Mouse (Mus musculus) neural tube, embryonic 12.5 days (tissue): ENCODE data around the gene Eif4e2. TPM values are rescaled to one million over a fixed set of nuclear protein-coding genes. Genes with fewer than 3 reads are reported as not detected.
A peak's percentile ranks its signal among the peaks of the same experiment; 100 is the strongest.

Source experiments
- ATAC-seq: fragments of 200-750 bp; cut with Nextera tagmentation; 2 replicates; pipeline ENCODE4 v1.8.0; 2017; ENCODE audit warnings: low read depth, mild to moderate bottlenecking, moderate TSS enrichment, moderate library complexity; ENCODE audit not compliant: low FRiP score
- H3K27ac ChIP-seq: fragments of 300-500 bp; sonication (generic); 2 replicates; pipeline ENCODE4 v1.5.1; 2016
- H3K27me3 ChIP-seq: fragments of 300-500 bp; sonication (generic); replicated peaks from 2 replicates; pipeline ENCODE4 v1.6.1; 2016; ENCODE audit warnings: mild to moderate bottlenecking
- H3K36me3 ChIP-seq: fragments of 300-500 bp; sonication (generic); 2 replicates; pipeline ENCODE4 v1.6.1; 2016; ENCODE audit warnings: mild to moderate bottlenecking
- H3K4me1 ChIP-seq: fragments of 300-500 bp; sonication (generic); 2 replicates; pipeline ENCODE4 v1.6.1; 2016
- H3K4me2 ChIP-seq: fragments of 300-500 bp; sonication (generic); replicated peaks from 2 replicates; pipeline ENCODE4 v1.6.1; 2016; ENCODE audit warnings: mild to moderate bottlenecking
- H3K4me3 ChIP-seq: fragments of 300-500 bp; sonication (generic); 2 replicates; pipeline ENCODE4 v1.5.1; 2016
- H3K9ac ChIP-seq: fragments of 300-500 bp; sonication (generic); 2 replicates; pipeline ENCODE4 v1.6.1; 2016; ENCODE audit warnings: mild to moderate bottlenecking
- H3K9me3 ChIP-seq: fragments of 300-500 bp; sonication (generic); 2 replicates; pipeline ENCODE4 v1.6.1; 2016; ENCODE audit warnings: mild to moderate bottlenecking
- WGBS: fragments of 180-500 bp; shearing (Covaris S2); methylation state at CpG from one replicate; pipeline ENCODE4 v1.1.7; 2016; 5-methylcytosine and 5-hydroxymethylcytosine counted together
- polyA plus RNA-seq: library from polyadenylated mRNA; unstranded; fragments of >200 nt; fragmentation: Nextera tagmentation; extraction: Ambion mirVana; gene quantifications from 2 replicates; pipeline ENCODE4 v1.2.1, GENCODE M21; 2016

Eif4e2 gene
- polyA plus RNA-seq, 1 experiment from 2014 or later: 150 TPM

DNA sequence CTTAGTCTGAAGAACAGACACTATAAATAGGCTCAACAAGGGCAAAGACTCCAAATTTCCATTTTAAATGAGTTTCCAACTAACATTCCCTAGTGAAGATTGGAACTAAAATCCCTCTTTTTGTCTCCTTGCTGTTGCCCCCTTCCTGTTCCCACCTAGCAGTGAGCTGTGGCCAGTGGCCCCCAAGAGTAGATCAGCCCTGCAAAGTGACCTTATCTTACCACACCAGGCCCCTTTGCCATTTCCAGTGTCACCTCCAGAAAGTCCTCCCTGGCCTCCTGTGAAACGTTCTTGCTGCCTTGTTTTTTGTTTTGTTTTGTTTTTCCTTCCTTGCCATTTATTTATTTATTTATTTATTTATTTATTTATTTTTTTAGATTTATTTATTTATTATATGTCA lies 31.7 kb downstream of the Eif4e2 start:
- no peak overlapping the region for H3K27ac ChIP-seq
- H3K27me3 ChIP-seq: no peaks in the 10 kb centered on the region
- H3K4me3 ChIP-seq: no peak overlapping the region
- WGBS: 68% methylated on average over 1 of the region's 1 CpGs
- H3K36me3 ChIP-seq: no peaks in the 10 kb centered on the region
- H3K9ac ChIP-seq: no peak overlapping the region
- no peaks in the 10 kb centered on the region for H3K9me3 ChIP-seq
- H3K4me2 ChIP-seq: no peak overlapping the region
- H3K4me1 ChIP-seq: no peaks in the 10 kb centered on the region
- ATAC-seq: no peak

DNA sequence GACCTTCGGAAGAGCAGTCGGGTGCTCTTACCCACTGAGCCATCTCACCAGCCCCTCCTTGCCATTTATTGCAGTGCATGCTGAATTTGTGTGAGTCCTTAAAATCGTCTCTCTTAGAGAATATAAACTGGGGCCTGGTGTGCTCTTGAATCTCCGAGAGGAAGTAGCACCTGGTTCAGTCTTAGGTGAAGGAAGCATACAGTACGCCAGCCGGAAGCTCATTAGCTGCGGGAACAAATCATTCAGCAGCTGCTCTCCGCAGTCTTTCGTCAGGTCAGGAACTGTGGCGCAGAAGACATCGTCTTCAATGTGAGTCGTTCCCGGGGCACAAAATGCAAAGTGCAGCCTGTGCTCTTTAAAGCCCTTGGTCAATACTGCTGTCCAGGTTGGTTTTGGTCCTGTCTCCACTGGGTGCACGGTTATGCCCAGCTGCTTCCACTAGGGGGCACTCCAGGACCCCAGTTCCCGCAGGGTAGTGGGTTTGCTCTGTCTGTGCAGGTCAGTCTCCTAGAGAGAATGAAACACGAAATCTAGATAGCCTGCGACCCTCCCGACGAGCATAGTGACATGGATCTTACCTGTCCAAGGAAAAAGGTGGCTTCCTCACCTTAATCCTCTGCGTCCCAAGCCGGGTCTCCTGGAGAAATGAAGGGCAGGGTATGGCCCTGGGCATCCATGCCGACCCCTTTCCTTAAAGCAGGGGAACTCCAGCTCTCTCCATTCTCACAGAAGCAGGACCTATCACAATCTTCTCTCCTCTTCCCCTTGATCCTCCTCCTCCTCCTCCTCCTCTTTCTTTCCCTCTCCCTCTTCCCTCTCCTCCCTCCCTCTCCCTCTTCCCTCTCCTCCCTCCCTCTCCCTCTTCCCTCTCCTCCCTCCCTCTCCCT lies 32.5 kb downstream of the Eif4e2 start:
- Histone ChIP-seq H3K36me3 (no peaks in the 10 kb centered on the region), H3K9ac (no peak overlapping the region), H3K27ac (no peak overlapping the region), H3K4me1 (no peaks in the 10 kb centered on the region), H3K9me3 (no peaks in the 10 kb centered on the region), H3K4me3 (no peak overlapping the region), H3K4me2 (peak overlapping the region; percentile 29), H3K27me3 (no peaks in the 10 kb centered on the region)
- WGBS: 27% methylated on average over 22 of the region's 22 CpGs
- ATAC-seq: peak; percentile 72

DNA sequence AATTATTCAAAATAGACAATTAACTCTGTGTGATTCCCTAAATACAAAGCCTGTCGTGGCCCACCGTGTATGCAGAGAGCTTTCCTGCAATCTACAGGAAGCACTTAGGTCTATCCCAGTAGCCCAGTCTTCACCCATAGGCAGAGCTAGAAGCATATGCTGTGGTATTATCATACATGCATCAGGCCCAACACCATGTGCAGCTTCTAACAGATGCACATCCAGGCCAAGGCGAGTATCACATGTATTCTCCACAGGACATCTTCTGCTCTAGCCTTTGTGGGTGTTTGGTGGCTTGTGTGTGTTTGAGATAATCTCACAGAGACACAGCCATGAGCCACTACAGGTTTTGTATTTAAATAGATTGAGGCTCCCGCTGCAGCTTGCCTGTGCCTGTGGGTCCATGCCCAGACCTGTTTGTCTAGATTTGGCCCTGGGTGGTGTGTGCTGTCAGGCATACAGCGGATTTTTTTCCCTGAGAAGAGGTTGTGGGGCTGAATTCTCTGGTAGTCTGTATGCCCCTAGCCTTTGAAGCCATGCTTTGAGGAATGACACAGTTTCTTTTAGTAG lies 38.4 kb downstream of the Eif4e2 start:
- Histone ChIP-seq H3K4me2 (no peak overlapping the region), H3K4me3 (no peak overlapping the region), H3K27me3 (no peaks in the 10 kb centered on the region), H3K9me3 (no peaks in the 10 kb centered on the region), H3K36me3 (no peaks in the 10 kb centered on the region), H3K27ac (no peak overlapping the region), H3K4me1 (no peaks in the 10 kb centered on the region), H3K9ac (no peak overlapping the region)
- 63% methylated on average over 5 of the region's 5 CpGs for WGBS
- no peak for ATAC-seq

GRCm38 (mm10) chr1:87255173-87255572 lies 41.5 kb downstream of the Eif4e2 start:
- no peak overlapping the region for H3K9ac ChIP-seq
- no peak for ATAC-seq
- H3K4me1 ChIP-seq: peaks cover 6% of the 10 kb centered on the region
- peaks cover 8% of the 10 kb centered on the region; the same call in 1 of the 2 replicates for H3K27me3 ChIP-seq
- H3K36me3 ChIP-seq: no peaks in the 10 kb centered on the region
- H3K27ac ChIP-seq: no peak overlapping the region
- WGBS: 61% methylated on average over 4 of the region's 4 CpGs
- no peaks in the 10 kb centered on the region for H3K9me3 ChIP-seq
- H3K4me2 ChIP-seq: no peak overlapping the region
- no peak overlapping the region for H3K4me3 ChIP-seq

DNA sequence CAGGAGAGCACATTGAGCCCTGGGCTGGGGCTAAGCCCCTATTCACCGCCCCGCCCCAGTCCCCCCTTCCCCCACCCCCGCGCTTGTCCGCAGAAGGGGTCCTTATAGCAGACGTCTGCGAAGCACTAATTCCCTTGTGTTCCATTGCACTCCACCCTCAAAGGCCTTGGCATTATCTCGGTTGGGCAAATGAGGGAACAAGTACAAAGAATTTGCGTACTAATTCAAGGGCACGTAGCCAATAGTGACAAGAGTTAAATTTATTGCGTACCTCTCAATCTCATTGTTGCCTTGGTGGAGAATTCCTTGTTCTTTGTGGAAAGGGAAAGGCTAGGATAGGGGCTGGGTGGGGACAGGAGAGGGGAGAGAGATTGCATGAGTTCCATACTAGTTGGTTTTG lies 44.0 kb downstream of the Eif4e2 start:
- peaks cover 6% of the 10 kb centered on the region for H3K4me1 ChIP-seq
- H3K27ac ChIP-seq: no peak overlapping the region

DNA sequence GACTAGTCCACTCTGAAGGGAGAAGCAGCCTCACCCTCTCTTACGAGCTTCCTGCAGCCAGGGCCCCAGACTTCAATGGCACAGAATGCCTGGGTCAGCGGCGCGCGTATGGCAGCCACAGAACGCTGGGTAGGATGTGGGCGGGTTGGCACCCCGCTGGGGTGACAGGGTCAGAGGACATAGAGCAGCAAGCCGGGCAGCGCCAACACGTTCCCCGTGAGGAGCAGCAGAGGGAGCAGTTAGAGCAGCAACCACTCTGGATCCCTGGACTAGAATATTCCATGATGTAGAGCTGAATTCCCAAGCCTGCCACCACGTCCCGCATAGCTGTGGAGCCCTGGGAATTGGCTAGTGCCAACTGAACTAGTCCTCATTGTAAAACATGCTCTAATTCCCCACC lies 44.8 kb downstream of the Eif4e2 start:
- Histone ChIP-seq H3K27ac (no peak overlapping the region), H3K4me1 (peaks cover 6% of the 10 kb centered on the region), H3K9me3 (no peaks in the 10 kb centered on the region), H3K4me3 (no peak overlapping the region), H3K27me3 (peaks cover 28% of the 10 kb centered on the region), H3K9ac (no peak overlapping the region), H3K36me3 (no peaks in the 10 kb centered on the region), H3K4me2 (0 out of 2 replicates have a peak overlapping the region, but pooled peaks have one; percentile 9)
- 12% methylated on average over 14 of the region's 14 CpGs for WGBS
- no peak for ATAC-seq

More for the DNA sequence above, 44.0 kb downstream of the Eif4e2 start:
- ATAC-seq: no peak
- Histone ChIP-seq H3K4me3 (no peak overlapping the region), H3K9ac (no peak overlapping the region), H3K4me2 (no peak overlapping the region), H3K9me3 (no peaks in the 10 kb centered on the region), H3K27me3 (peaks cover 20% of the 10 kb centered on the region), H3K36me3 (no peaks in the 10 kb centered on the region)
- 10% methylated on average over 11 of the region's 11 CpGs for WGBS

DNA sequence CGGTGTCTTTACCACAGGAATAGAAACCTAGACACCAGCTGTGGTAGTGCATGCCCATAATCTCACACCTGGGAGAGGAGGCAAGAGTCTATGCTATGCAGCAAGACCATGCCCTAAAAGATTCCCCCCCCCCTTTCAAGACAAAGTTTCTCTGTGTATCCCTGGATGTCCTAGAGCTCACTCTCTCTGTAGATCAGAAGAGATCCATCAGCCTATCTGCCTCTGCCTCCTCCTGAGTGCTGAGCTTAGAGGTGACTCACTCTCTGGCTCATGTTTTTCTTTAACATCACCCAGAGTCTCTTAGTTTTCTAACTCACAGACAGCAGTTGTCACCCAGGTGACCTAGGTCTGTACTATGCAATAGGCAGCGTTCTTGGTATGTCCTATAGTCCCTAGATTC lies 45.6 kb downstream of the Eif4e2 start:
- Histone ChIP-seq H3K4me2 (no peak overlapping the region), H3K9ac (no peak overlapping the region), H3K9me3 (no peaks in the 10 kb centered on the region), H3K4me3 (no peak overlapping the region), H3K27me3 (peaks cover 36% of the 10 kb centered on the region), H3K4me1 (peaks cover 13% of the 10 kb centered on the region), H3K27ac (no peak overlapping the region), H3K36me3 (no peaks in the 10 kb centered on the region)
- no peak for ATAC-seq
- 84% methylated on average over 2 of the region's 2 CpGs for WGBS

DNA sequence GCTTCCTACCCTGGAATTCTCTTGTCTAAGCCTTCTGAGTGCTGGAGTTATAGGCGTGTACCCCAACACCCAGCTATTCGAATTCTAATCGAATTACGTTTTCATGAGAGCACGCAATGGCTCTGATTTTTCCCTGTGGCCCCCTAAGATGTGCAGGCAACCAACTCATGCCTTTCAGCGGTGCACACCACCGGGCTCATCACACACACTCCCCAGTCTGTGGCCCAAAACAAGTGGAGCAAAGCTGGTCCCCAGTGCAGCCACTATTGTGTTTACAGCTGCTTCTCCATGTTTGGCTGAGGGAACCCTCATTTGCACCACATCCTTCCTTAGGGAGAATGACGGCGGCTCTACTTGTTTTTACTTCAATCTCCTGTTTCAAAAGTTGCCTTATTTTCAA lies 49.5 kb downstream of the Eif4e2 start:
- no peaks in the 10 kb centered on the region for H3K36me3 ChIP-seq
- no peak overlapping the region for H3K9ac ChIP-seq
- H3K4me2 ChIP-seq: no peak overlapping the region; the same call in 1 of the 2 replicates
- no peaks in the 10 kb centered on the region for H3K9me3 ChIP-seq
- WGBS: 2% methylated on average over 9 of the region's 9 CpGs
- H3K27me3 ChIP-seq: peaks cover 71% of the 10 kb centered on the region
- peaks cover 23% of the 10 kb centered on the region for H3K4me1 ChIP-seq
- no peak overlapping the region for H3K27ac ChIP-seq
- H3K4me3 ChIP-seq: no peak overlapping the region
- no peak for ATAC-seq

- peaks cover 72% of the 10 kb centered on the region for H3K27me3 ChIP-seq
- 2% methylated on average over 12 of the region's 12 CpGs for WGBS
- H3K4me2 ChIP-seq: peak overlapping the region; percentile 83
- H3K27ac ChIP-seq: no peak overlapping the region
- peak; percentile 42; the same call in 1 of the 2 replicates for ATAC-seq
- no peaks in the 10 kb centered on the region for H3K9me3 ChIP-seq
- no peak overlapping the region for H3K9ac ChIP-seq
- peak overlapping the region; percentile 38 for H3K4me3 ChIP-seq
- H3K4me1 ChIP-seq: peaks cover 23% of the 10 kb centered on the region
- H3K36me3 ChIP-seq: no peaks in the 10 kb centered on the region
Observed at GRCm38 (mm10) chr1:87263796-87264133, 50.1 kb downstream of the Eif4e2 start.

GRCm38 (mm10) chr1:87264134-87265006 lies 50.7 kb downstream of the Eif4e2 start, which contains the start of gene Efhd1:
Gene Efhd1, plus strand, starts transcription at chr1:87264363.
- Histone ChIP-seq H3K27ac (no peak within 1 kb of the TSS), H3K9ac (peak within 1 kb of the TSS; percentile 38), H3K4me1 (peaks cover 23% of the 10 kb centered on the region), H3K9me3 (no peaks in the 10 kb centered on the region), H3K4me2 (peak within 1 kb of the TSS; percentile 83), H3K4me3 (peak within 1 kb of the TSS; percentile 38), H3K27me3 (peaks cover 75% of the 10 kb centered on the region), H3K36me3 (no peaks in the 10 kb centered on the region)
- peak; percentile 35 for ATAC-seq
- WGBS: under 1% methylated on average over 70 of the region's 70 CpGs

GRCm38 (mm10) chr1:87265200-87265599 lies 51.5 kb downstream of the Eif4e2 start:
- Histone ChIP-seq H3K27me3 (peaks cover 78% of the 10 kb centered on the region), H3K9me3 (no peaks in the 10 kb centered on the region), H3K36me3 (no peaks in the 10 kb centered on the region), H3K4me3 (peak overlapping the region; percentile 38; the same call in 1 of the 2 replicates), H3K4me1 (peaks cover 23% of the 10 kb centered on the region), H3K27ac (no peak overlapping the region), H3K9ac (0 out of 2 replicates have a peak overlapping the region, but pooled peaks have one; percentile 38), H3K4me2 (peak overlapping the region; percentile 83)
- 0% methylated on average over 13 of the region's 13 CpGs for WGBS
- no peak for ATAC-seq
